Mouse (Mus musculus) embryonic facial prominence, embryonic 10.5 days (tissue): ENCODE data around the gene Tmem50b. TPM values are rescaled to one million over a fixed set of nuclear protein-coding genes. Genes with fewer than 3 reads are reported as not detected.
"Not testable (repeated sequence)": the region's sequence is repeated elsewhere in the genome, so short reads cannot be mapped to it uniquely, and the experiment has no call there.

Experiments used
- DNase-seq: peaks from one replicate; pipeline ENCODE4 v3.0.0-alpha.2; 2017; ENCODE audit warnings: low spot score
- H3K27ac ChIP-seq: fragments of 300-500 bp; sonication (generic); replicated peaks from 2 replicates; pipeline ENCODE4 v1.5.1; 2016; ENCODE audit warnings: mild to moderate bottlenecking
- H3K27me3 ChIP-seq: fragments of 300-500 bp; sonication (generic); replicated peaks from 2 replicates; pipeline ENCODE4 v1.6.1; 2016; ENCODE audit warnings: low read depth, mild to moderate bottlenecking; ENCODE audit not compliant: poor library complexity, severe bottlenecking
- H3K36me3 ChIP-seq: fragments of 300-500 bp; sonication (generic); replicated peaks from 2 replicates; pipeline ENCODE4 v1.6.1; 2016; ENCODE audit warnings: mild to moderate bottlenecking, moderate library complexity
- H3K4me1 ChIP-seq: fragments of 300-500 bp; sonication (generic); 2 replicates; pipeline ENCODE4 v1.6.1; 2016
- H3K4me3 ChIP-seq: fragments of 300-500 bp; sonication (generic); 2 replicates; pipeline ENCODE4 v1.5.1; 2016; ENCODE audit warnings: mild to moderate bottlenecking, moderate library complexity
- H3K9me3 ChIP-seq: fragments of 300-500 bp; sonication (generic); 2 replicates; pipeline ENCODE4 v1.6.1; 2016; ENCODE audit warnings: mild to moderate bottlenecking
- WGBS: fragments of 180-500 bp; shearing (Covaris S2); methylation state at CpG from one replicate; pipeline ENCODE4 v1.1.7; 2016; 5-methylcytosine and 5-hydroxymethylcytosine counted together
- polyA plus RNA-seq: library from polyadenylated mRNA; unstranded; fragments of >200 nt; fragmentation: Nextera tagmentation; extraction: Ambion mirVana; gene quantifications from 2 replicates; pipeline ENCODE4 v1.2.1, GENCODE M21; 2016

The Tmem50b gene
- polyA plus RNA-seq: 25.6 and 28.5 TPM in 2 replicates

- peak; percentile 99 for DNase-seq
Observed at GRCm38 (mm10) chr16:91597672-91598010, at the start of gene Tmem50b. Tmem50b (minus strand) TSS chr16:91597800.

GRCm38 (mm10) chr16:91646681-91647419, 49.2 kb upstream of the Tmem50b start, which contains the start of gene Gart:
Gart (minus strand) TSS chr16:91646952.
- peak; percentile 95 for DNase-seq
- no peaks in the 10 kb centered on the region for H3K27me3 ChIP-seq
- H3K4me3 ChIP-seq: peak within 1 kb of the TSS; percentile 85
- no peaks in the 10 kb centered on the region for H3K9me3 ChIP-seq
- under 1% methylated on average over 59 of the region's 59 CpGs for WGBS
- peaks cover 15% of the 10 kb centered on the region for H3K4me1 ChIP-seq
- H3K36me3 ChIP-seq: peaks cover 38% of the 10 kb centered on the region
- peak within 1 kb of the TSS; percentile 99 for H3K27ac ChIP-seq

More at GRCm38 (mm10) chr16:91597672-91598010, at the start of gene Tmem50b:
- Histone ChIP-seq H3K36me3 (peaks cover 3% of the 10 kb centered on the region; the same call in 1 of the 2 replicates), H3K27me3 (peaks cover 41% of the 10 kb centered on the region), H3K27ac (peak within 1 kb of the TSS; percentile 81), H3K4me3 (peak within 1 kb of the TSS; percentile 88), H3K4me1 (peaks cover 14% of the 10 kb centered on the region), H3K9me3 (no peaks in the 10 kb centered on the region)
- WGBS: under 1% methylated on average over 34 of the region's 34 CpGs

- H3K4me3 ChIP-seq: peak overlapping the region; percentile 85
- H3K27me3 ChIP-seq: no peaks in the 10 kb centered on the region
- peak overlapping the region; percentile 99 for H3K27ac ChIP-seq
- H3K4me1 ChIP-seq: peaks cover 15% of the 10 kb centered on the region
- WGBS: 2% methylated on average over 11 of the region's 11 CpGs
- peak; percentile 28 for DNase-seq
- no peaks in the 10 kb centered on the region for H3K9me3 ChIP-seq
- peaks cover 38% of the 10 kb centered on the region for H3K36me3 ChIP-seq
Observed at GRCm38 (mm10) chr16:91645995-91646602, 48.5 kb upstream of the Tmem50b start.

- not testable (repeated sequence) for H3K27me3 ChIP-seq, H3K9me3 ChIP-seq, DNase-seq, H3K27ac ChIP-seq
- Histone ChIP-seq H3K4me3 (peak overlapping the region; percentile 85), H3K4me1 (peaks cover 15% of the 10 kb centered on the region), H3K36me3 (peaks cover 39% of the 10 kb centered on the region)
- 67% methylated on average over 1 of the region's 2 CpGs for WGBS
Observed at GRCm38 (mm10) chr16:91645420-91645819, 47.8 kb upstream of the Tmem50b start.

GRCm38 (mm10) chr16:91644901-91645300, 47.3 kb upstream of the Tmem50b start:
- H3K4me3 ChIP-seq: no peak overlapping the region
- WGBS: 86% methylated on average over 2 of the region's 2 CpGs

GRCm38 (mm10) chr16:91640171-91640570, 42.6 kb upstream of the Tmem50b start:
- 95% methylated on average over 8 of the region's 8 CpGs for WGBS
- peaks cover 89% of the 10 kb centered on the region for H3K36me3 ChIP-seq
- no peaks in the 10 kb centered on the region for H3K27me3 ChIP-seq
- no peaks in the 10 kb centered on the region for H3K4me1 ChIP-seq
- no peaks in the 10 kb centered on the region for H3K9me3 ChIP-seq
- no peak for DNase-seq
- H3K27ac ChIP-seq: no peak overlapping the region
- H3K4me3 ChIP-seq: no peak overlapping the region

More at GRCm38 (mm10) chr16:91644901-91645300, 47.3 kb upstream of the Tmem50b start:
- Histone ChIP-seq H3K36me3 (peaks cover 41% of the 10 kb centered on the region), H3K27me3 (no peaks in the 10 kb centered on the region), H3K9me3 (no peaks in the 10 kb centered on the region), H3K4me1 (peaks cover 10% of the 10 kb centered on the region), H3K27ac (no peak overlapping the region)
- no peak for DNase-seq

GRCm38 (mm10) chr16:91639636-91640035, 42.0 kb upstream of the Tmem50b start:
- Histone ChIP-seq H3K36me3 (peaks cover 92% of the 10 kb centered on the region), H3K4me3 (no peak overlapping the region), H3K27me3 (no peaks in the 10 kb centered on the region), H3K4me1 (no peaks in the 10 kb centered on the region), H3K27ac (no peak overlapping the region), H3K9me3 (no peaks in the 10 kb centered on the region)
- WGBS: 93% methylated on average over 2 of the region's 2 CpGs
- DNase-seq: no peak

GRCm38 (mm10) chr16:91639161-91639560, 41.6 kb upstream of the Tmem50b start:
- no peak for DNase-seq

GRCm38 (mm10) chr16:91633641-91634040, 36.0 kb upstream of the Tmem50b start:
- Histone ChIP-seq H3K27me3 (no peaks in the 10 kb centered on the region), H3K27ac (no peak overlapping the region), H3K4me1 (no peaks in the 10 kb centered on the region), H3K36me3 (peaks cover 98% of the 10 kb centered on the region), H3K4me3 (no peak overlapping the region), H3K9me3 (no peaks in the 10 kb centered on the region)
- 90% methylated on average over 12 of the region's 12 CpGs for WGBS
- no peak for DNase-seq

More at GRCm38 (mm10) chr16:91639161-91639560, 41.6 kb upstream of the Tmem50b start:
- Histone ChIP-seq H3K4me1 (no peaks in the 10 kb centered on the region), H3K4me3 (no peak overlapping the region), H3K9me3 (no peaks in the 10 kb centered on the region), H3K36me3 (peaks cover 96% of the 10 kb centered on the region), H3K27me3 (no peaks in the 10 kb centered on the region), H3K27ac (no peak overlapping the region)
- 93% methylated on average over 5 of the region's 5 CpGs for WGBS

- no peaks in the 10 kb centered on the region for H3K4me1 ChIP-seq
- WGBS: 92% methylated on average over 7 of the region's 7 CpGs
- no peaks in the 10 kb centered on the region for H3K27me3 ChIP-seq
- H3K9me3 ChIP-seq: no peaks in the 10 kb centered on the region
- DNase-seq: no peak
- no peak overlapping the region for H3K4me3 ChIP-seq
- no peak overlapping the region for H3K27ac ChIP-seq
- peaks cover 98% of the 10 kb centered on the region for H3K36me3 ChIP-seq
Observed at GRCm38 (mm10) chr16:91632940-91633339, 35.3 kb upstream of the Tmem50b start.

GRCm38 (mm10) chr16:91632439-91632838, 34.8 kb upstream of the Tmem50b start:
- DNase-seq: no peak
- H3K36me3 ChIP-seq: peaks cover 98% of the 10 kb centered on the region
- 92% methylated on average over 5 of the region's 5 CpGs for WGBS
- no peaks in the 10 kb centered on the region for H3K9me3 ChIP-seq
- no peaks in the 10 kb centered on the region for H3K27me3 ChIP-seq
- no peak overlapping the region for H3K27ac ChIP-seq
- H3K4me3 ChIP-seq: no peak overlapping the region
- H3K4me1 ChIP-seq: no peaks in the 10 kb centered on the region

GRCm38 (mm10) chr16:91630584-91630983, 33.0 kb upstream of the Tmem50b start:
- no peak for DNase-seq
- Histone ChIP-seq H3K4me1 (no peaks in the 10 kb centered on the region), H3K27ac (no peak overlapping the region), H3K9me3 (no peaks in the 10 kb centered on the region), H3K4me3 (no peak overlapping the region), H3K27me3 (no peaks in the 10 kb centered on the region), H3K36me3 (peaks cover 98% of the 10 kb centered on the region)
- WGBS: 71% methylated on average over 1 of the region's 1 CpGs

- H3K9me3 ChIP-seq: no peaks in the 10 kb centered on the region
- no peak for DNase-seq
- H3K4me3 ChIP-seq: no peak overlapping the region
- 92% methylated on average over 4 of the region's 4 CpGs for WGBS
- H3K27ac ChIP-seq: no peak overlapping the region
- no peaks in the 10 kb centered on the region for H3K27me3 ChIP-seq
- H3K36me3 ChIP-seq: peaks cover 98% of the 10 kb centered on the region
- H3K4me1 ChIP-seq: no peaks in the 10 kb centered on the region
Observed at GRCm38 (mm10) chr16:91629749-91630148, 32.1 kb upstream of the Tmem50b start.
